Mouse (Mus musculus) 3134 (cell line): ENCODE measurements around the gene Ppt2.
A peak's percentile ranks its signal among the peaks of the same experiment; 100 is the strongest.

Source experiments
- DNase-seq: peaks from one replicate; pipeline ENCODE4 v3.0.0-alpha.2; 2011; ENCODE audit warnings: low spot score; ENCODE audit not compliant: insufficient read length; ENCODE audit errors: extremely low read depth

Gene Ppt2

DNA sequence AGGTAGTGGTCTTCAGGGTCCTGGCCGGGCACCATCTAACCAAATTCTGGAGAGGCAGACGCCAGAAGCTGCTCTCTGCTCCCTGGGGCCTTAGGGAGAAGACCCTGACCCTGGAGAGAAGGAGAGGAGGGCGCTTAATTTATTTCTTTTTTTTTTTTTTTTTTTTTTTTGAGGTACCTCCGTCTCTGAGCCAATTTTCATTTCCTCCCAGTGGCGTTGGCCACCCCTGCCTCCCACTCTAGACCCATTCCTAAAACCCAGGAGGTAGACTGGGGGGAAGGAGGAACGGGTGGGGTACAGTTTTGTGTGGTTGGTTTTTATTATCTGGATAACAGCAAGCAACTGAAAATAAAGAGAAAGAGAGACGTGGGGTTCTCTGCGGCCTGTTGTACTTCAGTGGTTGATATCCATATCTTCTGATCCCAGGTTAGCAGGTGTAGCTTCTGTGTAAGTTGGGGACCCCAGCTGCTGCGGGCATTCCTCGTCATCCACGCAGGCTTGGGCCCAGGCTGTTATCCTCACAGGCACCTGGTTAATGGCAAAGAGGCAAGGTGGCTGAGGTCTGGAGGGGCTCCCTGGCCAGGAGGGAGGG, 15.2 kb downstream of the Ppt2 start:
- DNase-seq: no peak

DNA sequence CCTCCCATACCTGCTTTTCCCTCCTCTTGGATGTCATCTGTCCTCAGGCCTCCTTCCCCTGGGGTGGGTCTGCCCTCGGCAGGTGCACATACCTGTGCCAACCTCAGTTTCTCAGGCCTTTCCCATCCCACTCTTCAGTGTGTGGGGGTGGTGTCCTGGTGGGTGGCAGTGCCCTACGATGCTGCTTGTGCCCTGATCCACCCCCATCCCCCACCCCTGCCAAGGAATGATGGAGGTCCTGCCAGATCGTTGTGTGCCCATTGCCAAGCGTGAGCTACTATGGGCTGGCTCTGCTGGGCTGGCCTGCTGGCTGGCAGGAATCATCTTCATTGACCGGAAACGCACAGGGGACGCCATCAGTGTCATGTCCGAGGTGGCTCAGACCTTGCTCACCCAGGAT, 17.3 kb downstream of the Ppt2 start:
- no peak for DNase-seq

DNA sequence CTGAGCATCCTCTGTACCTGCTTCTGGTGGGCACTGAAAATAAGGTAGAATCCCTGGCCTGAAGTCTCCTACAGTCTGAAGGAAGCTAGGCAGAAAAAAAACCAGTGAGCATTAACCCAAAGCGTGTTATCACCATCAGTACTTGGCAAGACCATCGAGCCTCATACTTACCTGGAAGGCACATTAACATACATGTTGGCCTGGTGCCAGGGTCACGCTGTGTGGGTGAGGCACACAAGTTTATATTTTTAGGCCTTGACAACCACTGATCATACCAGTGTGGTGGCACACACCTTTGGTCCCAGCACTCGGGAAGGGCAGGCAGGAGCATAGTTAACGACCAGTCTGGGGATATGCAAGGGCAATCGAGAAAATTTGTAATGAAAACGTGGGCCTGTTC, 20.3 kb downstream of the Ppt2 start:
- no peak for DNase-seq

DNA sequence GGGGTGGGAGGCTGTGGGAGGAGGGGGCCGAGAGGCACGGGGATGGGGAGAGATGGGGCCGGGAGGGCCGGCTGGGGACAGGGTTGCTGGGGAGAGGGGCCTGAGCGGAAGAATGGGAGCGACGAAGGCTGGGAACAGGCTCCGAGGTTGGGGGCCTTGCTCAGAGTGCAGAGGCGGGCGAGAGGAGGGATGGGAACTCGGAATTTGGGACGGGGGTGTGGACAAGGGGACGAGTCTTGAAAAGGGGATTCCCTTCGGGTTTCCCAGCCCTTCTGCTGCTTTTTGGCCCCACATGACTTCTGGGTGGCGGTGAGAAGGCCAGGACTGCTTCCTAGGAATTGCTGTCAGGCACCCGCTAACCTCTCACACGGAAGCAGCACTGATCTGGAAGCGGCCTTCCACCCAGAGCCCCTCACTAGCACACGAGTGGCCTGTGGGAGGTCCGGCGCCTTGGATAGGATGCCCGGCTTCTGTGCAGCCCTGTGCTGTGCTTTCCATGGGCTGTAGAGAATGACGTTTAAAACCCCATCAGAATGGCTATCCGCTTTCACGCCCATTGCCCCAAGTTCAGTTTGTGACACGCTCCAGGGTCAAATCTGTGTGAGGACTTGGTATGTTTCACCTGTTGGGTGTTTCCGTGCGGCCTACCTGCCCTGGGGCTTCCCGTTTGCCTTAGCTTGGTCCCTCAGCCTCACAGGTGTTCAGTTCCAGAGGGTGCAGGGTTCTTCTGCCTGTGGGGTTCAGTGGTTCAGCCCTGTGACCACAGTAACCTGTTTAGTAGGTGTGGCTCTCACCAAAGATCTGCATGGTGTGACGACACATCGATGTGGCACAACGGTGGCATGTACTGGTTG, 21.9 kb downstream of the Ppt2 start:
- DNase-seq: peak; percentile 48

DNA sequence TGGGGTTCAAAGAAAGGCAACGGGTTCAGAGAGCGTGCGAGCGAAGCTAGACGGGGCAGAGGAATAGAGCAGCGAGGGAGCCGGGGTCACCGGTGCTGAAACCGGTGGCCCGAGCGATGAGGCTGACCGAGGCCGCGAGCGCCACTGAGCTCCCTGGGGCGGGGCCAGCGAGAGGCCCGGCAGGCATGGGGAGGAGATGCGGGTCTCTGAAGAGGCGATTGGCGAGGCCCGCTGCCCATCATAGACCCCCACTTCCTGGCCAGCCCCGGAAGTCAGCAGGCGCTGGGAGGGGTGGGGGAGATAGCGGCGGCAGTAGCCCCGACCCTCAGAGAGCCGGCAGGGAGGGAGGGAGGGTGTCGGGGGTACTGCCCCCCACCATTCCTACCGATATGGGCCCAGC, 22.7 kb downstream of the Ppt2 start:
- DNase-seq: peak; percentile 89

DNA sequence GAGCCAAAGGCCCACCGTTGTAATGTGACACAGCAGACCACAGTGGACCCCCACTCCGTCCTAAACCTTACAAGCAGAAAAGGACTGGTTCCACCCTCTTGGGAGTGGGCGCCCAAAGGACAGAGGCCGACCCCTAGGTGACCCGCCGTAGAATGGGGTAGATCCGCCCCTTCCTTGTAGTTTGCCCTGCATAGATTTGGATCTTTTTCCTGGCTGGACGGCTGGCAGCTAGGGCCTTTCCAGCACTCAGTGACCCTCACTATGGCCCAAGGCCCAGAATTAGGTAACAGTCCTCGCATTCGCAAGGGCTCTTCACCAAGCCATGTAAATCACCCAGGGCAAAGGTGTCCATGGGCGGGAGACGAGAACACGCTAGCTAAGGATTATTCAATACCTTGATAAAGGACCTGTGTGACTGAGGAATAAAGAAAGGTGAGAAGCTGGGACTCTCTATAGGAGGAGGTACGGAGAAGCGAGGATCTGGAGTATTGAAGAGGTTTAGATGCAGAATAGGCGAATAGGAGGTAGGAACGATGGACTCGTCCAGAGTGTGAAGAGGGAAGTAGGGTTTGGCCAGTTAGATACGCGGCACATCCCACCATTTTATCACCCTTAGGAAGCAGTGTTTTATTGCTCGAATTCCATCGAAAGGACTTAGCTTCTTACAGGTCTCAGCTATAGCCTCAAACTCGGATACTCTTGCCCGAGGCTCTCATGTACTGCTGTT, 23.6 kb downstream of the Ppt2 start:
- DNase-seq: no peak

DNA sequence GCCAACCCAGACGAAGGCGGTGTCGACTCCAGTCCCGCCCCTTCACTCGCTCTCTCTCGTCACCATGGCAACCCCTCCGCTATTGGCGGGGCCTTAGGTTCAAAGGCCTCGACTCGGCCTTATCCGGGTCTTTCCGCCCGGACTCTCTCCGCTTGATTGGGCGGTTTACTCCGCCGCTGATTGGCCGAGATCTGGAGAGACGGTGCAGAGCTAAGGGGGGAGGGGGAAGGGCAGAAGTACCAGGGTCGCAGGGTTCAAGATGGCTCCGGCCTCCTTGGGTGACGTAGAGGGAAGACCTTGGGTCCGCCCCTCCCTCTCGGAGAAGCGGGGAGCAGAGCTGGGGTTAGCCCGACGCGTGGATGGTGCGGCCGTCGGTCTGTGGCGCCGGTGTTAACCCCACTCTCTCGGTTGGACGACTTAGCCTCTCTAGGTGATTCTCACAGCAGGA, 24.2 kb downstream of the Ppt2 start, which contains the start of gene Agpat1:
TSS of gene Agpat1 (plus strand) at position 202 of the 448 bp plus-strand sequence.
- peak; percentile 99 for DNase-seq

DNA sequence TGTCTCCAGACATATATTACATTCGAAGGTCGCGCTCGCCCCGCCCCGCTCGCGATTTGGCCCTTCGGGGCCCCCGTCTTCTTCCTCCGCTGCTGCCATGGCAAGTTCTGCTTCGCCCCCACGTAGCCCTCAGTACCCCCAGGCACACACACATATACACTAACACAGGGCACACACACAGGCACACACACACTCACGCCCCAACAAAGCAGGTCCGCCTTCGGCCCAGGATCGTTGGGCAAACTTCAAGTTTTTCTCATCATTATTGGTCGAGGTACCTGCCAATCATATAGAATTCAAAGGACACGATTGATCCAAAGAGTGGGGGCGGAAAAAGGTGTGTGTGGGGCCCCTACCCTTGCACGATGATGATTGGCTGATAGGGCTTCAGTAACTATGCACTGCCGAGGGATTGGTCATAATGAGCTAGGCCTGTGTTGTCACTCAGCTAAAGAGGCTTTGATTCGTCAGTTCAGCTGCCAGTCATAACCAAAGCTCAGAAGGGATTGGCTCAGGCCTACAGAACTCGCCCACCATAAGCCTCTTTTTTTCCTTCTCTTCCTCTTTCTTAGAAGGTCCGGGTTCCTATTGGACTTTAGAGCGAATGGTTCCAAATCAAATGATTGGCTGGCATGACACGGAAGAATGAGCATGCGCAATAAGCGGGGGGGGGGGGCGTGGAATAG, 24.8 kb downstream of the Ppt2 start, which contains the start of gene Rnf5:
TSS of gene Rnf5 (minus strand) at position 316 of the 686 bp plus-strand sequence.
- no peak for DNase-seq

DNA sequence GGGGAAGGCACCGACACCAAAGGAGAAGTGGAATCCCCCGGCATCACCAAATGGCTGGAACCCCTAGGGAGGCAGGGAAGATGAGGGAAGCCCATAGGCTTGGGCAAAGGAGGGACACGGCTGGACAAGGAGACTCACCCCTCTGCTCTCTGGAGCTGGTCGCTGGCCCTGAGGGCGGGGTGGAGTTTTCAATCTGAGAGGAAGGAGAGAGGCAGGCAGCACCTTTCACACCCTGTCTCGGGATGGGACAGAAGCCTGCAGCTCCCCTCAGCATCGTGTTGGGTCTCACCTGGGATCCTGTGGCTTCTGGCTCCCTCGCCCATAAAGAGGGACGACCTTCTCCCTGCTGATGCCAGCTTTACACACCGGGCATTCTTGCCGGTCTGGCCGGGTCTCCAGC, 26.5 kb downstream of the Ppt2 start:
- no peak for DNase-seq

DNA sequence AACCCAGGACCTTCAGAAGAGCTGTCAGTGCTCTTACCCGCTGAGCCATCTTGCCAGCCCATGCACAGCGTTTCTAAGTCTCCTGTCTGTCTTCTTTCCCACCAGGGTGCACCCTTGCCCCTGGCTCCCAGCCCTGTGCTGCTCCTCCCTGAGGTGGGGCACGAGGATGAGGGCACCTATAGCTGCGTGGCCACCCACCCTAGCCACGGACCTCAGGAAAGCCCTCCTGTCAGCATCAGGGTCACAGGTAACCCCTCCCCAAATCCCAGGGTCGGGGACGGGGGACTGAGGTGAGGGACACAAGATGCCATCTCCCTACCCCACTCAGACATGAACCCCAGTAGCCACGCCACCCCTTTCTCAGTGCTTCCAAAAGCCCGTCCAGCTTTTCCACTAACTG, 28.4 kb downstream of the Ppt2 start:
- DNase-seq: no peak

DNA sequence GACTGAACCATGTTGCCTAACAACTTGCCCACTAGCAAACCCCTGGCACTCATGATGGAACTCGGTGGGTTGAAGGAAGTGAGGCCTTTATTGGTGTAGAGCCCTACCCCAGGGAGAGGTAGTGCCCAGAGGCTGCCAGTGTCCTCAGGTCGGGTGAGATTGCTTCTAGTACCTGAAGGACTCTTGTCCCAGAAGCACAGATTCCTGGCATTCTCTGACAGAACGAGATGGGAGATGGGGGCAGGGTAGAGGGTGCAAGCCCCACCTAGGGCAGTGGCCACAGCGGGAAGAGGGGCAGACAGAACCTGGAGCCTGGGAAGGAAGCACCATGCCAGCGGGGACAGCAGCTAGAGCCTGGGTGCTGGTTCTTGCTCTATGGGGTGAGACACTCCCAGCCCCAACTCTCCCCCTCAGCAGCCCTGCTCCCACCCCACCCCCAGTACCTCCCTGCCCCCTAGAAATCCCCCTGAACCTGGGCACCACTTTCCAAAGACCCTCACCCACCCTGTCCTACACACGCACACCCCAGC, 30.7 kb downstream of the Ppt2 start, which contains the start of gene Ager:
TSS of gene Ager (plus strand) at position 297 of the 530 bp plus-strand sequence.
- DNase-seq: no peak

DNA sequence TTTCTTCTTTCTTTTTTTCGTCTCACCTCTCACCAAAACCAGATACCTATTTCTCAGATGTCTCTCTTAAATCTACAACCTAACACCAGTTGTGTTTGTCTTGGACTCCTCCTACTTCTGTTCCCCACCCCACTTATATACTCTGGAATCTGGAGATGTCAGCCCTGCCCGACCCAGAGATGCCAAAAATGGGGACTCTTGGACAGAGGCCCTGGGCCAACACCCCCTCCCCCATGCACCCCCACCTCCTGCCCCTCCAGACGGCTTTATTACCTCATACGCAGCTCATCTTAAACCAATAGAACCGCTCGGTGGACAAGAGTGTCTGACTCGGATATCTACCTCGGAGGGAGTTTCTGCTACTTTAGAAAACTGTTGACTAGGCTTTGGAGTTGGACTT, 32.2 kb downstream of the Ppt2 start:
- no peak for DNase-seq

DNA sequence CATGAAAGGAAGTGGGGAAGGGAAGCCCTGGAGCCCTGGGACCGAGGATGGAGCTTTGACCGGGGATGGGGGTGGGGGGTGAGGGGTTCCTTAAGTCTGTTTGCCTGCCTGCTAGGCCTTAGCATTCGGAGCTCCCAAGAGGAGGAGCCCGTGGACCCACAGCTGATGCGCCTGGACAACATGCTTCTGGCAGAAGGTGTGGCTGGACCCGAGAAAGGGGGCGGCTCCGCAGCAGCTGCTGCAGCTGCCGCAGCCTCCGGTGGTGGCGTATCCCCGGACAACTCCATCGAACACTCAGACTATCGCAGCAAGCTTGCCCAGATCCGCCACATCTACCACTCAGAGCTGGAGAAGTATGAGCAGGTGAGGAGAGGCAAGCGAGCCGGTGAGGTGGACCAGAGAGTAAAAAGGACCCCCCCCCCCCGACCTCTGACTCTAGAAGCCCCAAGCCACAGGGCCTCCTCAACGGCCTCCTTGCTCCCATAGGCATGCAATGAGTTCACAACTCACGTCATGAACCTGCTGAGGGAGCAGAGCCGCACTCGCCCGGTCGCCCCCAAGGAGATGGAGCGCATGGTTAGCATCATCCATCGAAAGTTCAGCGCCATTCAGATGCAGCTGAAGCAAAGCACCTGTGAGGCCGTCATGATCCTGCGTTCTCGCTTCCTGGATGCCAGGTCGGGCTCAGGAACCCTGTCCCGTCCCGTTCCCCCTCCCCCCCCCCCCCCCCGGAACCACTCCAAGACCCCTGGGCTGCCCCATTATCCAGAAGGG, 34.4 kb downstream of the Ppt2 start:
- no peak for DNase-seq

DNA sequence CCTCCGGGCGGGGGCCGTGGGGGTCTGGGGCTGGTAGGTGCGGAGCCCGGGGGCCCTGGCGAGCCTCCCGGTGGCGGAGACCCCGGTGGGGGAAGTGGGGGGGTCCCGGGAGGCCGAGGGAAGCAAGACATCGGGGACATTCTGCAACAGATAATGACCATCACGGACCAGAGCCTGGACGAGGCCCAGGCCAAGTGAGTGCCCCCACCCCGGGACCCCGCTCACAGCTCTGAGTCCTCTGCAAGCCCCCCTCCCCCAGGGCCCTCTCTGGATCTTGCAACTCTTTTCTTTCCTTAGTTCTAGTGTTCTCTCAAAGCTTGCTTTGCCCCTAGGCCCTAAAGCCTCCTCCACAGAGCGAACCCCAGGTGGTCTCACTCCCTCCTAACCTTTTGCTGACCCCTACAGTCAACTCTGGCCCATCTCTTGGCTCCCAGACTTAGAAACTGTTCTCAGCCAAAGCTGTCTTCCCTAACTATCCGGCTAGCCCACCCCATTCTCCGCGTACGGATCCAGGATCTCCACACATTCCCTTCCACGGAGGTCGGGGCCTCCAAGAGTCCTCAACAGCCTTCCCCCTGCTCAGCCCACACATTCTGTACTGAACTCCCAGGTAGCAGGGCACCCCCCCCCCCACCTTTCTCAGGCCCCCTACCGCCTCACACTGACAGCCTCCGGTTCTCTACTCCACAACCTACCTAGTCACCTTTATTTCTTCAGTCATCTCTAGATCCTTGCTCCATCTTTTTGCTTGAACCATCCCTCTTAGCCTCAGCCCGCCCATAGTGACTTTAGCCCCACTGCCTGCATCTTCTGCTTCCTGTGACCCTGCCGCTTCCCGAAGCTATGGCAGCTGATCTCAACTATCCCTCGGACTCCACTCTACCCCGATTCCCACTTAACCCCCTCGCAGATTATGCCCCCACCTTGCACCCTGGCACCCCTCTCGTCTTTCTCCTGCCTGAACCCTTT, 35.4 kb downstream of the Ppt2 start:
- no peak for DNase-seq

DNA sequence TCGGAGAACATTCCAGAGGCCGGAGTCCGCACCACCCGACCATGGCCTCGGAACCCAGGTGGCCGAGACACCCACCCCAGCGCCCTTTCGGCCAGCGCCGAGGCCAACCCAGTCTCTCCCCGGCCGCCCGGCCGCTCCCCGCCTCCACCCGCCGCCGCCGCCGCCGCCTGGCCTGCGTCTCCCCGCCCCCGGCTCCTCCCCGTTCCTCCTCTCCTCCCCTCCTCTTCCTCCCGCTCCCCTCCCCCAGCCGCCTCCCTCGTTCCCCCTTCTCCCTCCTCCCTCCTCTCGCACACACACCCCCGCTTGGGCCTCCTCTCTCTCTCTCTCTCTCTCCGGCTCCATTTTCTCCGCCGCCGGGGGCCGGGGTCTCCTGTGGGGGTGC, 36.3 kb downstream of the Ppt2 start:
- DNase-seq: peak; percentile 78

DNA sequence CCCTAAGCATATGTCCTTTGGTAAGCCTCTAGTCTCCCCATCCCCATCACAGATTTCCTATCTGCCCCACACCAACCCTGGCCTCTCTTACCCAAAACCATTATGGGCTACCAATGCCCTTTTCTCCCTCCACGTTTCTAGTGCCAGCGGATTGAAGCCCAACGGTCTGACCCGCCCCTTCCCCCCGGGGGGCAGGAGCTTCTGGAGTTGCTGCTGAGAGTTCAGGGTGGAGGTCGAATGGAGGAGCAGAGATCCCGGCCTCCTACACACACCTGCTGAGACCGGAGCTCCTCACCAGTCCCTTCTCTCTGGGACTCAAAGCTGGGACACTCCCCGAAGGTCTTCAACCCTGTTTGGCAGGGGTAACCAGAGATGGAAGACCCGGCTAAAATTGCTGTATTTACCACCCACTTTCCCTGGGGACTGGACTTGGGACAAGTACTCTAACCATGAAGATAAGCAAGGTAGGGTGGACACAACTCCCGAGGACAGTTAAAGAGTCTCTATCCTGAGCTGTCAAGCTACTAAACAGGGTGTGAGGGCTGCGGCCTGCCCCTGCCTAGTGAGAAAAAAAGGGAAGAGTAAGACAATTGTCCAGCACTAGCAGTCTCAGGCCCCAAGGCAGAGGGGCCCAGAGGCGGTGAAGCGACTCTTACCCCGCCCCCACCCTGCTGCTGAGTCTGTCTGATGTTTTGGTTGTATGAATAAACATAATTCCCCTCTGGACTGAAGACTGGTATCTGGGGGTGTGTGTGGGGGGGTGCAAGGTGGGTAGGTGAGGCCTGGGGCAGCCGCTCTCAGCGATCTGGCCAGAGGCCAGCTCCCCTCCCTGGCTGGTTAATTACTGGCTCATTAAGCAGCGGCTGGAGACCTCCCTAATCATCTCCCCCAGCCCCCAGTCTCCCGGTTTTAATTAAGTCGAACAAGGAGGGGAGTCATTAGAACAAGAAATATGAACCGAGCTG, 37.0 kb downstream of the Ppt2 start, which contains the start of gene Pbx2:
TSS of gene Pbx2 (plus strand) at position 238 of the 965 bp plus-strand sequence.
- no peak for DNase-seq
